In genomic region chr14:22757493-22757892, GRCm38 (mm10) we compare ENCODE assay signal across 17 mouse cellular contexts.
"Had no signal": no experiment of that assay in that cellular context is flagged by ENCODE, and none has a peak within 500 bp of the region (broad histone marks: within the 10 kb centered on the region; RNA-seq: fewer than 3 reads in every experiment).

No protein-coding gene starts in this region.

- H3K27me3 ChIP-seq: limb, embryonic 12.5 days; limb, embryonic 15.5 days; lung, embryonic 15.5 days; neural tube, embryonic 13.5 days had no signal

- ATAC-seq: inflammation-experienced regulatory T-cells, adult 6 months; intestine, embryonic 16.5 days; liver, postnatal 0 days; midbrain, embryonic 13.5 days; midbrain, embryonic 16.5 days had no signal

- H3K4me2 ChIP-seq: limb, embryonic 12.5 days; limb, embryonic 15.5 days; liver, embryonic 11.5 days; lung, embryonic 15.5 days; midbrain, embryonic 13.5 days; neural tube, embryonic 13.5 days had no signal

- H3K27ac ChIP-seq: limb, embryonic 12.5 days; limb, embryonic 15.5 days; liver, embryonic 14.5 days; lung, embryonic 15.5 days; midbrain, embryonic 13.5 days; neural tube, embryonic 13.5 days had no signal

- H3K9ac ChIP-seq: limb, embryonic 12.5 days; limb, embryonic 15.5 days; liver, embryonic 14.5 days; liver, postnatal 0 days; lung, embryonic 15.5 days; midbrain, embryonic 13.5 days; neural tube, embryonic 13.5 days had no signal

- H3K9me3 ChIP-seq: limb, embryonic 12.5 days; limb, embryonic 15.5 days; lung, embryonic 15.5 days; midbrain, embryonic 13.5 days; neural tube, embryonic 13.5 days had no signal

- H3K36me3 ChIP-seq: limb, embryonic 12.5 days; limb, embryonic 15.5 days; lung, embryonic 15.5 days; midbrain, embryonic 13.5 days; neural tube, embryonic 13.5 days had no signal

- H3K4me3 ChIP-seq: limb, embryonic 12.5 days; limb, embryonic 15.5 days; lung, embryonic 15.5 days; midbrain, embryonic 13.5 days; myocyte; neural tube, embryonic 13.5 days had no signal

- DNase-seq: left cerebral cortex, postnatal 4 days; liver, postnatal 0 days; lung, postnatal 14 days; lung, postnatal 4 days; thymus, adult 18-20 months; thymus, postnatal 36 days had no signal

- H3K4me1 ChIP-seq: midbrain, embryonic 13.5 days had no signal
